ENCODE assay signal across 21 mouse cellular contexts in the genomic region with DNA sequence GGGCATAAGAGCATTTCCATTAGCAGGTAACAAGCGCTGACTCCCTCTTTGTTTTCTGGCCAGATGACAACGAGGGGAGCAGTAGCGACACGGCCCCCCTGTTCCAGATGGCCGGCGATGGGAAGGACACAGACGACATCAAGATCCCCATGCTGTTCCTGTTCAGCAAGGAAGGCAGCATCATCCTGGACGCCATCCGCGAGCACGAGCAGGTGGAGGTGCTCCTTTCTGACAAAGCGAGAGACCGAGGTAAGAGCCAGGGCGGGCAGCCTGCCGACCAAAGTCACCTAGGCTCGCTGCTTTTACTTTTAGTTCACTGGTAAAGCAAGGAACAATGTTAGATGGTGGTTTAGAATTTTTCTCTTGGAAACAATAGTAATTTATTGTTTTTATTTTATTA. TPM values are rescaled to one million over a fixed set of nuclear protein-coding genes. Genes with fewer than 3 reads are reported as not detected.
DNase-seq lines count a peak whose midpoint lies in the region; ATAC-seq lines count a peak whose summit lies in the region.
"Had no signal": no experiment of that assay in that cellular context is flagged by ENCODE, and none has a peak within 500 bp of the region (broad histone marks: within the 10 kb centered on the region; RNA-seq: fewer than 3 reads in every experiment).

No protein-coding gene starts in this region.

- no peaks in the 10 kb centered on the region for H3K9me3 ChIP-seq in midbrain, embryonic 16.5 days (replicated peaks; ENCODE audit: control insufficient read depth, low read length, poor library complexity, severe bottlenecking)
- no peaks in the 10 kb centered on the region for H3K9me3 ChIP-seq in midbrain, embryonic 13.5 days
- H3K9me3 ChIP-seq: forebrain, embryonic 15.5 days; heart, embryonic 10.5 days; heart, embryonic 13.5 days; hindbrain, embryonic 13.5 days had no signal

- peak overlapping the region; percentile 54; the same call in 1 of the 2 replicates for H3K27ac ChIP-seq in midbrain, embryonic 16.5 days (ENCODE audit: low read length)
- H3K27ac ChIP-seq in midbrain, embryonic 13.5 days, result no peak overlapping the region
- H3K27ac ChIP-seq: heart, adult 2 months; heart, embryonic 10.5 days; heart, embryonic 13.5 days; hindbrain, embryonic 13.5 days had no signal

- no peak overlapping the region for H3K4me2 ChIP-seq in midbrain, embryonic 16.5 days (ENCODE audit: low read length)
- no peak overlapping the region for H3K4me2 ChIP-seq in midbrain, embryonic 13.5 days (replicated peaks)
- H3K4me2 ChIP-seq: forebrain, embryonic 15.5 days; heart, embryonic 13.5 days; hindbrain, embryonic 13.5 days had no signal

- no peak; the same call in 1 of the 2 replicates for ATAC-seq in cerebellum, adult (ENCODE audit: insufficient number of reproducible peaks, low FRiP score, low TSS enrichment)
- peak; percentile 29; the same call in 1 of the 2 replicates for ATAC-seq in midbrain, embryonic 16.5 days
- ATAC-seq in midbrain, embryonic 13.5 days, result no peak
- ATAC-seq: activated CD4-positive, CD25-positive, alpha-beta regulatory T cell, adult 4 months; hindbrain, embryonic 16.5 days; intestine, postnatal 0 days had no signal

- intact Hi-C loops in heart, postnatal 25 days (cut with DNase I), result no loop called here

- 79% methylated on average over 16 of the region's 16 CpGs for WGBS in midbrain, embryonic 16.5 days
- 87% methylated on average over 16 of the region's 16 CpGs for WGBS in midbrain, embryonic 13.5 days

- DNase-seq in cerebellum, adult 18-20 months, result peak; percentile 16 to 20
- peak; percentile 28 to 35 for DNase-seq in cerebellum, postnatal 10 days
- no peak for DNase-seq in cerebellum, adult 8-10 months
- DNase-seq in heart, adult 11 months, result peak; percentile 81
- no peak for DNase-seq in heart, postnatal 25 days (ENCODE audit: low spot score)
- DNase-seq: adrenal gland, postnatal 10 days; adrenal gland, postnatal 36 days; gastrocnemius, postnatal 25 days; heart, adult 2 months; heart, postnatal 14 days; kidney, adult 2 months had no signal

- H3K36me3 ChIP-seq in midbrain, embryonic 16.5 days (ENCODE audit: control insufficient read depth, insufficient read depth, low read length), result peaks cover 30% of the 10 kb centered on the region
- H3K36me3 ChIP-seq in midbrain, embryonic 13.5 days, result peaks cover 48% of the 10 kb centered on the region

- H3K27me3 ChIP-seq in midbrain, embryonic 16.5 days (ENCODE audit: control insufficient read depth, insufficient read depth, low read depth, low read length), result no peaks in the 10 kb centered on the region
- no peaks in the 10 kb centered on the region for H3K27me3 ChIP-seq in midbrain, embryonic 13.5 days
- H3K27me3 ChIP-seq: forebrain, embryonic 15.5 days; heart, embryonic 13.5 days; hindbrain, embryonic 13.5 days had no signal

- no peak overlapping the region for H3K9ac ChIP-seq in midbrain, embryonic 16.5 days (ENCODE audit: low read depth, low read length)
- no peak overlapping the region for H3K9ac ChIP-seq in midbrain, embryonic 13.5 days (replicated peaks)
- H3K9ac ChIP-seq: forebrain, embryonic 15.5 days; heart, embryonic 13.5 days; hindbrain, embryonic 13.5 days had no signal

- no peaks in the 10 kb centered on the region for H3K4me1 ChIP-seq in midbrain, embryonic 16.5 days (ENCODE audit: control insufficient read depth, insufficient read depth, low read length)
- H3K4me1 ChIP-seq in midbrain, embryonic 13.5 days (replicated peaks), result no peaks in the 10 kb centered on the region
- H3K4me1 ChIP-seq: forebrain, embryonic 15.5 days; heart, embryonic 10.5 days; heart, embryonic 13.5 days had no signal

- no peak overlapping the region for H3K4me3 ChIP-seq in midbrain, embryonic 16.5 days (ENCODE audit: low read depth, low read length)
- no peak overlapping the region for H3K4me3 ChIP-seq in midbrain, embryonic 13.5 days (replicated peaks)
- H3K4me3 ChIP-seq: forebrain, embryonic 15.5 days; heart, adult 2 months; heart, embryonic 10.5 days; heart, embryonic 13.5 days; hindbrain, embryonic 13.5 days had no signal

RNA-seq across cellular contexts. Expression of gene Edem3, which starts 56.3 kb away (rescaled TPM):
- 10 to 100 TPM; 19.7 to 22.1 TPM for total RNA-seq in heart, postnatal 25 days (2021)
- polyA plus RNA-seq in midbrain, embryonic 16.5 days (2015; fragmentation: Nextera tagmentation; extraction: Ambion mirVana), result 22.4 and 27.1 TPM in 2 replicates
- polyA plus RNA-seq in midbrain, embryonic 13.5 days (2015; fragmentation: Nextera tagmentation; extraction: Ambion mirVana), result 18.2 and 19.1 TPM in 2 replicates

Comparison
In these comparisons a context has a peak if more than half of its experiments do, and no peak if none do; other contexts are left out.
1. DNase-seq: peak in cerebellum, adult 18-20 months (2 of 2), cerebellum, postnatal 10 days (2 of 2) and heart, adult 11 months (single experiment); none in cerebellum, adult 8-10 months (single experiment) and heart, postnatal 25 days (single experiment).